Mouse (Mus musculus): ENCODE results near the gene C1qtnf3.

C1qtnf3 gene

GRCm38 (mm10) chr15:10951951-10952759 lies at the start of gene C1qtnf3:
C1qtnf3 (plus strand) TSS chr15:10952332.
- Histone ChIP-seq H3K36me3 (ENCODE audit: insufficient read depth, low read length) (no peaks in the 10 kb centered on the region), H3K4me1 (replicated peaks; ENCODE audit: low read depth, low read length) (peaks cover 33% of the 10 kb centered on the region)
- no peak for TF ChIP-seq NANOG (IDR thresholded peaks at IDR 0.05; ENCODE audit: borderline replicate concordance, low read length)
- TF ChIP-seq CTCF (conservative IDR thresholded peaks at IDR 0.05; ENCODE audit: low read length): no peak
- no peak for TF ChIP-seq POU5F1 (IDR thresholded peaks at IDR 0.05; ENCODE audit: borderline replicate concordance, low read length)

GRCm38 (mm10) chr15:10902360-10902759 lies 49.8 kb upstream of the C1qtnf3 start:
- Histone ChIP-seq H3K4me3 (replicated peaks; ENCODE audit: low read length) (no peak overlapping the region), H3K27me3 (ENCODE audit: insufficient read depth, low read length) (no peaks in the 10 kb centered on the region), H3K4me1 (replicated peaks; ENCODE audit: low read depth, low read length) (peaks cover 4% of the 10 kb centered on the region), H3K9me3 (ENCODE audit: low read length) (no peaks in the 10 kb centered on the region), H3K36me3 (ENCODE audit: insufficient read depth, low read length) (no peaks in the 10 kb centered on the region)
- TF ChIP-seq POU5F1 (IDR thresholded peaks at IDR 0.05; ENCODE audit: borderline replicate concordance, low read length) (no peak), NANOG (IDR thresholded peaks at IDR 0.05; ENCODE audit: borderline replicate concordance, low read length) (no peak), CTCF (conservative IDR thresholded peaks at IDR 0.05; ENCODE audit: low read length) (no peak)

More at GRCm38 (mm10) chr15:10951951-10952759, at the start of gene C1qtnf3:
- no peaks in the 10 kb centered on the region for H3K9me3 ChIP-seq (ENCODE audit: low read length)
- H3K4me3 ChIP-seq (replicated peaks; ENCODE audit: low read length): peak within 1 kb of the TSS; percentile 56
- H3K27me3 ChIP-seq (ENCODE audit: insufficient read depth, low read length): 0 out of 2 replicates have a peak, but pooled peaks cover 5% of the 10 kb centered on the region

GRCm38 (mm10) chr15:10916611-10917311 lies 35.4 kb upstream of the C1qtnf3 start:
- H3K9me3 ChIP-seq (ENCODE audit: low read length): no peaks in the 10 kb centered on the region; the same call in 1 of the 2 replicates
- peaks cover 4% of the 10 kb centered on the region; the same call in 1 of the 2 replicates for H3K4me1 ChIP-seq (replicated peaks; ENCODE audit: low read depth, low read length)
- TF ChIP-seq CTCF (conservative IDR thresholded peaks at IDR 0.05; ENCODE audit: low read length): no peak
- no peak for TF ChIP-seq POU5F1 (IDR thresholded peaks at IDR 0.05; ENCODE audit: borderline replicate concordance, low read length)
- TF ChIP-seq NANOG (IDR thresholded peaks at IDR 0.05; ENCODE audit: borderline replicate concordance, low read length): no peak
- H3K27me3 ChIP-seq (ENCODE audit: insufficient read depth, low read length): no peaks in the 10 kb centered on the region
- H3K4me3 ChIP-seq (replicated peaks; ENCODE audit: low read length): no peak overlapping the region
- H3K36me3 ChIP-seq (ENCODE audit: insufficient read depth, low read length): no peaks in the 10 kb centered on the region

GRCm38 (mm10) chr15:10917312-10917660 lies 34.8 kb upstream of the C1qtnf3 start:
- H3K27me3 ChIP-seq (ENCODE audit: insufficient read depth, low read length): no peaks in the 10 kb centered on the region
- no peaks in the 10 kb centered on the region for H3K9me3 ChIP-seq (ENCODE audit: low read length)
- TF ChIP-seq POU5F1 (IDR thresholded peaks at IDR 0.05; ENCODE audit: borderline replicate concordance, low read length) (no peak), CTCF (conservative IDR thresholded peaks at IDR 0.05; ENCODE audit: low read length) (no peak), NANOG (IDR thresholded peaks at IDR 0.05; ENCODE audit: borderline replicate concordance, low read length) (no peak)
- no peaks in the 10 kb centered on the region for H3K36me3 ChIP-seq (ENCODE audit: insufficient read depth, low read length)
- no peak overlapping the region for H3K4me3 ChIP-seq (replicated peaks; ENCODE audit: low read length)
- peaks cover 4% of the 10 kb centered on the region; the same call in 1 of the 2 replicates for H3K4me1 ChIP-seq (replicated peaks; ENCODE audit: low read depth, low read length)

GRCm38 (mm10) chr15:10920212-10920611 lies 31.9 kb upstream of the C1qtnf3 start:
- no peaks in the 10 kb centered on the region for H3K27me3 ChIP-seq (ENCODE audit: insufficient read depth, low read length)
- H3K4me3 ChIP-seq (replicated peaks; ENCODE audit: low read length): no peak overlapping the region
- no peaks in the 10 kb centered on the region for H3K36me3 ChIP-seq (ENCODE audit: insufficient read depth, low read length)
- H3K9me3 ChIP-seq (ENCODE audit: low read length): no peaks in the 10 kb centered on the region
- H3K4me1 ChIP-seq (replicated peaks; ENCODE audit: low read depth, low read length): peaks cover 4% of the 10 kb centered on the region; the same call in 1 of the 2 replicates
- TF ChIP-seq CTCF (conservative IDR thresholded peaks at IDR 0.05; ENCODE audit: low read length) (no peak), POU5F1 (IDR thresholded peaks at IDR 0.05; ENCODE audit: borderline replicate concordance, low read length) (no peak), NANOG (IDR thresholded peaks at IDR 0.05; ENCODE audit: borderline replicate concordance, low read length) (no peak)

GRCm38 (mm10) chr15:10921064-10921463 lies 31.1 kb upstream of the C1qtnf3 start:
- H3K27me3 ChIP-seq (ENCODE audit: insufficient read depth, low read length): no peaks in the 10 kb centered on the region
- peaks cover 4% of the 10 kb centered on the region for H3K4me1 ChIP-seq (replicated peaks; ENCODE audit: low read depth, low read length)
- no peak overlapping the region for H3K4me3 ChIP-seq (replicated peaks; ENCODE audit: low read length)
- no peaks in the 10 kb centered on the region for H3K36me3 ChIP-seq (ENCODE audit: insufficient read depth, low read length)
- TF ChIP-seq NANOG (IDR thresholded peaks at IDR 0.05; ENCODE audit: borderline replicate concordance, low read length) (no peak), POU5F1 (IDR thresholded peaks at IDR 0.05; ENCODE audit: borderline replicate concordance, low read length) (no peak), CTCF (conservative IDR thresholded peaks at IDR 0.05; ENCODE audit: low read length) (peak; percentile 42)
- no peaks in the 10 kb centered on the region for H3K9me3 ChIP-seq (ENCODE audit: low read length)

- H3K27me3 ChIP-seq (ENCODE audit: insufficient read depth, low read length): no peaks in the 10 kb centered on the region
- no peaks in the 10 kb centered on the region for H3K9me3 ChIP-seq (ENCODE audit: low read length)
- no peaks in the 10 kb centered on the region for H3K36me3 ChIP-seq (ENCODE audit: insufficient read depth, low read length)
- H3K4me3 ChIP-seq (replicated peaks; ENCODE audit: low read length): no peak overlapping the region
- peaks cover 4% of the 10 kb centered on the region for H3K4me1 ChIP-seq (replicated peaks; ENCODE audit: low read depth, low read length)
- no peak for TF ChIP-seq CTCF (conservative IDR thresholded peaks at IDR 0.05; ENCODE audit: low read length)
Measured at GRCm38 (mm10) chr15:10922061-10922460, 30.1 kb upstream of the C1qtnf3 start.

- Histone ChIP-seq H3K4me3 (replicated peaks; ENCODE audit: low read length) (no peak overlapping the region), H3K9me3 (ENCODE audit: low read length) (no peaks in the 10 kb centered on the region), H3K27me3 (ENCODE audit: insufficient read depth, low read length) (no peaks in the 10 kb centered on the region), H3K4me1 (replicated peaks; ENCODE audit: low read depth, low read length) (peaks cover 4% of the 10 kb centered on the region), H3K36me3 (ENCODE audit: insufficient read depth, low read length) (no peaks in the 10 kb centered on the region)
- TF ChIP-seq POU5F1 (IDR thresholded peaks at IDR 0.05; ENCODE audit: borderline replicate concordance, low read length) (no peak), CTCF (conservative IDR thresholded peaks at IDR 0.05; ENCODE audit: low read length) (no peak), NANOG (IDR thresholded peaks at IDR 0.05; ENCODE audit: borderline replicate concordance, low read length) (no peak)
Measured at GRCm38 (mm10) chr15:10922570-10922969, 29.6 kb upstream of the C1qtnf3 start.

Data from E14TG2a.4 (cell line).